In genomic region chr10:63382372-63383279, GRCm38 (mm10) we compare ENCODE assay signal across 8 mouse cellular contexts. TPM values are rescaled to one million over a fixed set of nuclear protein-coding genes. Genes with fewer than 3 reads are reported as not detected.
DNase-seq lines count a peak whose midpoint lies in the region; ATAC-seq lines count a peak whose summit lies in the region.

Dnajc12 (plus strand) TSS chr10:63382443.

- peak within 1 kb of the TSS; percentile 80 for H3K4me2 ChIP-seq in forebrain, embryonic 14.5 days (ENCODE audit: low read length)
- H3K4me2 ChIP-seq in neural tube, embryonic 15.5 days = peak within 1 kb of the TSS; percentile 92

- no peaks in the 10 kb centered on the region for H3K9me3 ChIP-seq in forebrain, embryonic 14.5 days (replicated peaks; ENCODE audit: control insufficient read depth, low read length)
- H3K9me3 ChIP-seq in neural tube, embryonic 15.5 days (replicated peaks) = no peaks in the 10 kb centered on the region

- under 1% methylated on average over 28 of the region's 28 CpGs for WGBS in forebrain, embryonic 14.5 days
- WGBS in neural tube, embryonic 15.5 days = under 1% methylated on average over 28 of the region's 28 CpGs

- peaks cover 6% of the 10 kb centered on the region for H3K4me1 ChIP-seq in forebrain, embryonic 14.5 days (ENCODE audit: control insufficient read depth, insufficient read depth, low read length)
- peaks cover 18% of the 10 kb centered on the region for H3K4me1 ChIP-seq in neural tube, embryonic 15.5 days

- no peak within 1 kb of the TSS for H3K27ac ChIP-seq in forebrain, embryonic 14.5 days (ENCODE audit: low read depth, low read length)
- H3K27ac ChIP-seq in neural tube, embryonic 15.5 days (replicated peaks) = peak within 1 kb of the TSS; percentile 71

- intact Hi-C loops in heart, postnatal 14 days (cut with DNase I) = no loop called here

- DNase-seq in ES-CJ7 (ENCODE audit: low read depth, low spot score) = peak; percentile 98
- DNase-seq in cerebellum, adult 11 months = peak; percentile 77
- DNase-seq in forebrain, embryonic 14.5 days (ENCODE audit: low spot score) = peak; percentile 99
- peak; percentile 75 to 83 for DNase-seq in heart, postnatal 14 days
- peak; percentile 81 for DNase-seq in layer of hippocampus, adult 11-12 months (ENCODE audit: low spot score)
- DNase-seq in lung, adult 18-20 months = peak; percentile 84 to 92
- DNase-seq in testis, postnatal 14 days (ENCODE audit: low spot score) = peak; percentile 86

- H3K9ac ChIP-seq in forebrain, embryonic 14.5 days (ENCODE audit: low read length) = peak within 1 kb of the TSS; percentile 60
- peak within 1 kb of the TSS; percentile 60 for H3K9ac ChIP-seq in neural tube, embryonic 15.5 days (replicated peaks)

- no peaks in the 10 kb centered on the region for H3K36me3 ChIP-seq in forebrain, embryonic 14.5 days (ENCODE audit: control insufficient read depth, insufficient read depth, low read length)
- no peaks in the 10 kb centered on the region for H3K36me3 ChIP-seq in neural tube, embryonic 15.5 days

- peak; percentile 96 for ATAC-seq in forebrain, embryonic 14.5 days
- peak; percentile 93 for ATAC-seq in neural tube, embryonic 15.5 days (ENCODE audit: low FRiP score)

- no peaks in the 10 kb centered on the region; the same call in 1 of the 2 replicates for H3K27me3 ChIP-seq in forebrain, embryonic 14.5 days (replicated peaks; ENCODE audit: control insufficient read depth, insufficient read depth, low read length)
- H3K27me3 ChIP-seq in neural tube, embryonic 15.5 days (replicated peaks) = peaks cover 6% of the 10 kb centered on the region; the same call in 1 of the 2 replicates

- peak within 1 kb of the TSS; percentile 54 for H3K4me3 ChIP-seq in forebrain, embryonic 14.5 days (ENCODE audit: low read depth, low read length)
- H3K4me3 ChIP-seq in neural tube, embryonic 15.5 days (replicated peaks) = peak within 1 kb of the TSS; percentile 57

RNA-seq across cellular contexts. Expression of gene Dnajc12, which starts in this region (rescaled TPM):
- polyA plus RNA-seq in forebrain, embryonic 14.5 days (2014; fragmentation: Nextera tagmentation; extraction: Ambion mirVana) = 9.8 and 11.2 TPM in 2 replicates
- total RNA-seq in heart, postnatal 14 days (2021) = 1 to 10 TPM; 7.6 to 8.1 TPM
- polyA plus RNA-seq in neural tube, embryonic 15.5 days (2015; fragmentation: Nextera tagmentation; extraction: Ambion mirVana) = 25.4 and 27.5 TPM in 2 replicates
